Mouse (Mus musculus) embryonic facial prominence, embryonic 14.5 days (tissue): ENCODE results near the gene Insig1. TPM values are rescaled to one million over a fixed set of nuclear protein-coding genes. Genes with fewer than 3 reads are reported as not detected.

Experiments
- polyA plus RNA-seq: library from polyadenylated mRNA; unstranded; fragments of >200 nt; fragmentation: Nextera tagmentation; extraction: Ambion mirVana; gene quantifications from 2 replicates; pipeline ENCODE4 v1.2.1, GENCODE M21; 2014

Gene Insig1
- polyA plus RNA-seq, 1 experiment from 2014 or later = 47.9 TPM

Other genes with a start within 250 kb of the Insig1 start
- 0.07 TPM in 1 of 2 replicates, not detected in the other for gene Htr5a, start 229.2 kb upstream of the Insig1 start, polyA plus RNA-seq
- not detected in 2 replicates for gene En2, start 94.3 kb downstream of the Insig1 start, polyA plus RNA-seq
- 1.4 and 1.7 TPM in 2 replicates for gene Cnpy1, start 174.4 kb downstream of the Insig1 start, polyA plus RNA-seq
- gene Rbm33, start 245.8 kb downstream of the Insig1 start, polyA plus RNA-seq = 15.0 and 15.7 TPM in 2 replicates